ENCODE assay signal across 8 mouse cellular contexts in genomic region chr2:134816383-134816782, GRCm38 (mm10). TPM values are rescaled to one million over a fixed set of nuclear protein-coding genes. Genes with fewer than 3 reads are reported as not detected.
A peak's percentile ranks its signal among the peaks of the same experiment; 100 is the strongest.
DNase-seq lines count a peak whose midpoint lies in the region; ATAC-seq and TF ChIP-seq lines count a peak whose summit lies in the region.

No protein-coding gene starts in this region.

- H3K36me3 ChIP-seq in liver, adult 2 months (ENCODE audit: control insufficient read depth, insufficient read depth, low read length) = no peaks in the 10 kb centered on the region; the same call in 1 of the 2 replicates
- no peaks in the 10 kb centered on the region for H3K36me3 ChIP-seq in liver, embryonic 12.5 days
- H3K36me3 ChIP-seq in intestine, embryonic 16.5 days (ENCODE audit: control insufficient read depth, insufficient read depth, low read length) = no peaks in the 10 kb centered on the region

- ATAC-seq in liver, embryonic 12.5 days = no peak
- no peak for ATAC-seq in intestine, embryonic 16.5 days

- peaks cover 13% of the 10 kb centered on the region; the same call in 1 of the 2 replicates for H3K79me2 ChIP-seq in liver, adult 2 months (ENCODE audit: control insufficient read depth, insufficient read depth, low read length)

- H3K4me1 ChIP-seq in liver, adult 2 months (ENCODE audit: control insufficient read depth, insufficient read depth, low read length) = peaks cover 6% of the 10 kb centered on the region; the same call in 1 of the 2 replicates
- no peaks in the 10 kb centered on the region for H3K4me1 ChIP-seq in liver, embryonic 12.5 days
- peaks cover 10% of the 10 kb centered on the region for H3K4me1 ChIP-seq in intestine, embryonic 16.5 days (ENCODE audit: control insufficient read depth, insufficient read depth, low read length)

- no peak overlapping the region for H3K9ac ChIP-seq in liver, adult 2 months (ENCODE audit: low read depth, low read length)
- no peak overlapping the region for H3K9ac ChIP-seq in liver, embryonic 12.5 days
- no peak overlapping the region for H3K9ac ChIP-seq in intestine, embryonic 16.5 days (ENCODE audit: low read depth, low read length)

- H3K4me3 ChIP-seq in liver, adult 2 months (ENCODE audit: insufficient read depth, low read depth, low read length) = no peak overlapping the region
- H3K4me3 ChIP-seq in liver, embryonic 12.5 days = no peak overlapping the region
- H3K4me3 ChIP-seq in intestine, embryonic 16.5 days (ENCODE audit: low read length) = no peak overlapping the region

- no peaks in the 10 kb centered on the region for H3K9me3 ChIP-seq in liver, embryonic 12.5 days (replicated peaks)
- H3K9me3 ChIP-seq in intestine, embryonic 16.5 days (ENCODE audit: control insufficient read depth, low read length) = no peaks in the 10 kb centered on the region

- no peak for TF ChIP-seq POLR2A in liver, adult 2 months (IDR thresholded peaks at IDR 0.05; ENCODE audit: extremely low read depth, insufficient read depth, low read length)

- no peak overlapping the region for H3K4me2 ChIP-seq in liver, embryonic 12.5 days
- no peak overlapping the region for H3K4me2 ChIP-seq in intestine, embryonic 16.5 days (ENCODE audit: low read depth, low read length)

- H3K27me3 ChIP-seq in liver, adult 2 months (ENCODE audit: control insufficient read depth, insufficient read depth, low read length) = no peaks in the 10 kb centered on the region
- H3K27me3 ChIP-seq in liver, embryonic 12.5 days (replicated peaks) = no peaks in the 10 kb centered on the region
- H3K27me3 ChIP-seq in intestine, embryonic 16.5 days (replicated peaks; ENCODE audit: control insufficient read depth, insufficient read depth, low read length) = no peaks in the 10 kb centered on the region

- TF ChIP-seq CTCF in liver, adult 2 months (IDR thresholded peaks at IDR 0.05; ENCODE audit: low read depth, low read length) = no peak

- H3K27ac ChIP-seq in liver, adult 2 months (replicated peaks; ENCODE audit: insufficient read depth, low read depth, low read length) = no peak overlapping the region
- H3K27ac ChIP-seq in liver, embryonic 12.5 days = no peak overlapping the region
- H3K27ac ChIP-seq in intestine, embryonic 16.5 days (ENCODE audit: low read length) = no peak overlapping the region

- peak; percentile 8 for DNase-seq in gastrocnemius, postnatal 10 days
- no peak for DNase-seq in gastrocnemius, adult 18-20 months (ENCODE audit: low spot score)
- peak; percentile 45 for DNase-seq in liver, adult 2 months (ENCODE audit: extremely low read depth, low read depth, low spot score)
- DNase-seq in adrenal gland, postnatal 36 days = peak; percentile 19 to 66
- peak; percentile 65 for DNase-seq in lung, postnatal 10 days
- DNase-seq in frontal cortex, postnatal 25 days (ENCODE audit: low spot score in 2 of 2) = no peak

- 51% methylated on average over 11 of the region's 11 CpGs for WGBS in liver, adult 2 months
- WGBS in liver, embryonic 12.5 days (ENCODE audit: insufficient replicate concordance) = 67% methylated on average over 11 of the region's 11 CpGs
- 66% methylated on average over 11 of the region's 11 CpGs for WGBS in intestine, embryonic 16.5 days

RNA-seq across cellular contexts. Expression of gene Plcb1, which starts 30.5 kb away (rescaled TPM):
- 1 to 10 TPM; 3.1 to 5.6 TPM for total RNA-seq in gastrocnemius, postnatal 10 days (2021)
- 1 to 10 TPM; 1.3 to 1.4 TPM for total RNA-seq in gastrocnemius, adult 18-20 months (2021)
- 15.4 and 17.7 TPM in 2 replicates for total RNA-seq in liver, adult 2 months (2014; rRNA removed)
- polyA plus RNA-seq in liver, adult 2 months (2012; rRNA removed) = 0.88 and 0.95 TPM in 2 replicates
- polyA plus RNA-seq in liver, embryonic 12.5 days (2016; fragmentation: Nextera tagmentation; extraction: Ambion mirVana) = 4.4 and 4.9 TPM in 2 replicates
- 10 to 100 TPM; 87.4 to 93.4 TPM for total RNA-seq in adrenal gland, postnatal 36 days (2021)
- polyA plus RNA-seq in intestine, embryonic 16.5 days (2015; fragmentation: Nextera tagmentation; extraction: Ambion mirVana) = 6.4 and 7.8 TPM in 2 replicates

Comparison
In these comparisons a context has a peak if more than half of its experiments do, and no peak if none do; other contexts are left out.
1. DNase-seq: peak in gastrocnemius, postnatal 10 days (single experiment), liver, adult 2 months (single experiment), adrenal gland, postnatal 36 days (2 of 2) and lung, postnatal 10 days (single experiment); none in gastrocnemius, adult 18-20 months (single experiment) and frontal cortex, postnatal 25 days (0 of 2).